Mouse (Mus musculus) large intestine, adult 2 months (tissue): ENCODE results near the gene Rap2a. TPM values are rescaled to one million over a fixed set of nuclear protein-coding genes. Genes with fewer than 3 reads are reported as not detected.

ENCODE experiments used
- DNase-seq: peaks from one replicate; pipeline ENCODE4 v3.0.0-alpha.2; 2012; ENCODE audit warnings: low read depth, low spot score
- WGBS: fragments of 180-500 bp; shearing (Covaris S2); methylation state at CpG from one replicate; pipeline ENCODE4 v1.1.7; 2018; 5-methylcytosine and 5-hydroxymethylcytosine counted together
- polyA plus RNA-seq: library from polyadenylated mRNA; depleted of rRNA; stranded (reverse); fragments of >200 nt; gene quantifications from 2 replicates; pipeline ENCODE4 v1.2.3, GENCODE M21; 2012

The Rap2a gene
- polyA plus RNA-seq, 1 experiment: 9.5 TPM

DNA sequence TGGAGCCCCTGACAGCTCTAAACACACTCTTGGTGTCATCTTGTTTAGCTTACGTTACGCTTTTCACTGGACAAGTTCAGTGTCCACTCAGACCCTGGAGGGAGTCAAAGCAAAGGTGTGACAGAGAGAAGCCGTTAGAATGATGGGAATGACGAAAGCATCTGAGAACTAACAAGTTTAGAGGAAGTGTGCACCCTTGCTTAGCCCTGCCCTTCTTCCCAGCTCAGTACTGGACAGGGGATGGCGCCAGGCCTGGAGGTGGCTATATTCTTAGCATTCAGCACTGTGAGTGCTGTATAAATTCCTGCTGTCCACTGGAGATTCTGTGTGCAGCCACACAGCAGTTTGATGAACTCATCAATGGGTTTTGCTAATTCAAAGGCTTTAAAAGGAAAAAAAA is 18.6 kb downstream of the Rap2a start:
- WGBS: 83% methylated on average over 5 of the region's 5 CpGs
- no peak for DNase-seq

DNA sequence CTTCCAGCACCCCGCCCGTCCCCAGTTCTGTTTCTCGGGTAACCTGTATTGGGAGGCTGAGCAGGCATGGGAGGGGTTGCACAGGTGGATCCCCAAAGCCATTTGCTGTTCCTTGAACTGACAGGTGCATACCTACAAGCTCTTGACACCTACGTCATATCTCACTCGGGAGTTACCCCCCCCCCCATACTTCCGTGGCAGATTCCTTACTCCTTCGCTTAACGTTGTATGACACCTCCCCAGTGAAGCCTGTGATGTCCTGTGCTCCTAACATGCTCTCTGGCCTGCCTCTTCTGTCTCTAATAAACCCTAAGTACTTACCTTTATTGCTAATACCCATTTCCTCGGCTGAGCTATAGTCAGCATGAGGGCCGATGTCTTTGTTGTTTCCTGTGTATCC is 20.9 kb downstream of the Rap2a start:
- no peak for DNase-seq
- WGBS: 91% methylated on average over 10 of the region's 10 CpGs

DNA sequence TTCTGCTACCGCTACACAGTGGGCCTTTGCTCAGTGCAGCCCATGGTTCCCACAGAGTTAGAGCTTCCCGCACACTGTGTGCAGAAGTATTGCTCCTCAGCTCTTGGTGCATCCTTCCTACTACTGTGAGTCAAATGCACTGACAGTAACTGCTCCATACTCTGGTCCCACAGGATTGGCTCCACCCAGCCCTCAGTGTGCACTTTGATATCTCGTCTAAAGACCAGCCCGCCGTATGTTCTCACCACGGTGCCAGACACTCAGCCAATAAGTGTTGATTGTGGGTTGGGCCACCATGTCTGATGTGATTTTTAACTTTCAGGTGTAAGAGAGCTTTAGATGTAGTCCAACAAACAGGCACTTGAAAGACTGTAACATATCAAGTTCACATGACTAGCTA is 21.4 kb downstream of the Rap2a start:
- DNase-seq: no peak
- WGBS: 66% methylated on average over 6 of the region's 6 CpGs

DNA sequence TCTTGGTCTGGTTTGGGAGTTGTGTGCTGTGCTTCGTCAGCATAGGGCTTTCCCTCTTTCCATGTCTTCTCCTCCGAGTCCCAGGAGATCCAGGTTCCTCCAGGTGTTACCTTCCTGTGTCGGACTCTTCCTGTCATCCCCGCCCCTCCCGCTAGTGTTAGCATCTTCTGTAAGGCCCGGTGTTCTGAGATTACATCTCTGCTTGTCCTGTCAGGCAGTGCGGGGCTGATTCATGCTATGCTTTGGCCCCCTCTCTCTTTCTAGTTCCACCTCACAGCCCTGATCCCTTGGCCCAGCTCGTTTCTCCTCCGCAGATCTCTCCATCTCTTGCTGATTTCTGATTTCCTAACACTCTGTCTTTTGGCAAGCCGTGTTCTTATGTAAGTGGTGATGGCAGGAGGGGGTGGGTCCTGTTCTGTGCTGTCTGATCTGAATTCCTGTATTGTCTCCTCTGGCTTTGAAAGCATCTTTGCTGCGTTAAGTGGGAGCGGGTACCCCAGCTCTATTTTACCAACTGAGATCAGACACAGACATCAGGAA is 21.8 kb downstream of the Rap2a start:
- no peak for DNase-seq

DNA sequence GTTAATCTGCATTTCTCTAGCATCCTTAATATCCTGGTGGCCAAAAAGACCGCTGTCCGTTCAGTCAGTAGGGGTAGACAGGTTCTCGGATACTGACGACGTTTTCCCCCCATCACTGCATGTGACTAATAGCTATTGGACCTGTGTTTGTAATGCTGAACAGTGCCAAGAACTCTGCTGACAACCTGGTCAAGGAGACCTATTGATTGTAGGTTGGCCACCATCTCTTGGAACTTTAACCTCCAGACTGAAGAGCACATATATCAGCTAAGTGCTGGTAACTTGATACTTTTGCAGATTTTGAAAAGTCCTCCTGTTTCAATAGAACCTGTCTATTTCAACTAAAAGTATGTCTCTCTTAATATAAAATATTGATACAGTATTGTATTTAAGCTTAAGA is 22.5 kb downstream of the Rap2a start:
- 93% methylated on average over 5 of the region's 5 CpGs for WGBS
- no peak for DNase-seq

More for the DNA sequence above, 21.8 kb downstream of the Rap2a start:
- 78% methylated on average over 12 of the region's 12 CpGs for whole genome bisulfite sequencing

DNA sequence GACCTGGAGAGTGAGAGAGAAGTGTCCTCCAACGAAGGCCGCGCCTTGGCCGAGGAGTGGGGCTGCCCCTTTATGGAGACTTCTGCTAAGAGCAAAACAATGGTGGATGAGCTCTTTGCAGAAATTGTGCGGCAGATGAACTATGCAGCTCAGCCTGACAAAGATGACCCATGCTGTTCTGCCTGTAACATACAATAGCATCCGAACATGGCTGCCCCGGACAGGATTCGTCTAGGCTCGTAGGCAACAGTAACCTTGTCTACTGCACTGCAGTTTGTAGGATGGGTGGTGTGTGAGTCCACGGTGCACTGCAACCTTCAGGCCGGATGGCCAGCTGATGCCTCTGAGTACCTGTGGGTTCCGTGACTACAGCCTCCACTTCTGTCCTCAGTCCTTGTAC is 25.4 kb downstream of the Rap2a start:
- WGBS: 94% methylated on average over 12 of the region's 12 CpGs
- no peak for DNase-seq

DNA sequence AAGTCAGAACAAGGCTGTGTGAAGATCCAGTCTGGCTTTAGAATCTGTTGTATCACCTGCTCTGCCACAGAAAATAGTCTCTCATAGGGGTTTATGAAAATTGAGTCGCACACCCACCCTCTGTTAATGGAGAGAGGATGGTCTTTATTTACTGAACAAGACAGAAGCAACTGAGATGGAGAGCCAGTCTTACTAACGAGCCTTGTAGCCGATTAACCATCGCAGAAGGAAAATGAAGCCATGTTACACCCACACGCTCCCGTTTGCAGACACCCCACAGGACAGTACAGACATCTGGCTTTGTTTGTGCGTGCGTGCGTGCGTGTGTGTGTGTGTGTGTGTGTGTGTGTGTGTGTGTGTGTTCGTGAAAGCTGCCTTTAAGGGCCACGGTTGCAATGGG is 26.2 kb downstream of the Rap2a start:
- 89% methylated on average over 12 of the region's 12 CpGs for WGBS
- no peak for DNase-seq

DNA sequence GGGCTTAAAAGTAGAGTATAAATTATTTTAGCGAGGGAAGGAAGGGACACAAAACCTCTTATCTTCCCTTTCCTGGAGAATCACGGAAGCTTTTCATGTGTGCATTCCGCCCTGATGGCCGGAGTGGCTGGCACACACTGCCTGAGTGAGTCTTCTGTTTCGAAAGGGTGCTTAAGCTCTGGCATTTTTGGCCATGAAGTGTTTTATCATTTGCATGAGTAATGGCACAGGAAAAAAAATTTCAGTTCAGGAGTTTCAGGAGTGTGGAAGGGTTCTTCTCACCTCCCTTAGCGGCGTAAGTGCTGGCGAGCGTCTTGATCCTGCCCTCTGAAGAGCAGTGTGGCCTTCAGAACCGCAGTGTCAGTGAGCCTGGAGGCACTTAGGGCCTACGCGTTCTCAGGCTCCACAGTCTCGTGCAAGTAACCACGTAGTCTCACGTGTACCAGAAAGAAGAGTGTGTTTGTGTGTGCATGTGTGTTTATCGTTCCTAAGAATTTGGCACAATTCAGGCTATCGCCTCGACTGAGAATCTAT is 26.8 kb downstream of the Rap2a start:
- WGBS: 91% methylated on average over 18 of the region's 18 CpGs
- no peak for DNase-seq

DNA sequence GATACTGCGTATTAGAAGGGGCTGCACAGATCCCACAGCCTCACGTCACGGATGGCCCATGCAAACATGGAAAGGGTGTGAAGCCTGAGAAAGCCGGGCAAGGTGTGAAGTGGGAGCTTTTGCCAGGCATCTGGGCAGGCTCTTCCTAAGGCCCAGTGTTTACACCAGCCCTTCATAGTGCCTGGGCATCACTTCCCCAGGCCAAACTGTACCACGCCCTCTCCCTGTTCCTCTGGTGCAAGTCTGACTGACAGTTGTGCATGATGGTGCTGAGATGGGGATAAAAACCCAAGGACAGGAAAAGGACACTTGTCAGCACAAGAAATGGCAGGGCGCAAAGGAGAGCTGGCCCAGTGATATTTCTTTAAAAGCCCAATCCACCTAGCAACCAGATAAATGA is 27.7 kb downstream of the Rap2a start:
- no peak for DNase-seq
- WGBS: 92% methylated on average over 6 of the region's 6 CpGs

DNA sequence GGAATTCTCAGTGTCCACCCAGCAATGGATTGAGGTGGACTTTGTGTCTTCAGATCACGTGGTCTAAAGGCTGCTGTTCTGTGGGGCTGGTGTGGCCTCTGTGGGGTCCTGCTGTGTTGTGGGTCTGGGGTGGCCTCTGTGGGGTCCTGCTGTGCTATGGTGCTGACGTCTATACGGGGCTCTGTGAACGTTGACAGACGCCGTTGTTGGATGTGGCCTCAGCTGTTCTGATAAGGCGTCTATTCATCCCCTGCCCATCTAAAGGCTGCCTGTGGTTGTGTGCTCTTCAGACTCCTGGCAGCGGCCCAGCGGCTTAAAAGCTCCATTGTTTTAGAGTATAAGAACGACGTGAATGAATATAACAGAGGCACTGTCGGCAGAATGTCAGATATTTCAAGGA is 29.3 kb downstream of the Rap2a start:
- WGBS: 69% methylated on average over 12 of the region's 12 CpGs
- no peak for DNase-seq

DNA sequence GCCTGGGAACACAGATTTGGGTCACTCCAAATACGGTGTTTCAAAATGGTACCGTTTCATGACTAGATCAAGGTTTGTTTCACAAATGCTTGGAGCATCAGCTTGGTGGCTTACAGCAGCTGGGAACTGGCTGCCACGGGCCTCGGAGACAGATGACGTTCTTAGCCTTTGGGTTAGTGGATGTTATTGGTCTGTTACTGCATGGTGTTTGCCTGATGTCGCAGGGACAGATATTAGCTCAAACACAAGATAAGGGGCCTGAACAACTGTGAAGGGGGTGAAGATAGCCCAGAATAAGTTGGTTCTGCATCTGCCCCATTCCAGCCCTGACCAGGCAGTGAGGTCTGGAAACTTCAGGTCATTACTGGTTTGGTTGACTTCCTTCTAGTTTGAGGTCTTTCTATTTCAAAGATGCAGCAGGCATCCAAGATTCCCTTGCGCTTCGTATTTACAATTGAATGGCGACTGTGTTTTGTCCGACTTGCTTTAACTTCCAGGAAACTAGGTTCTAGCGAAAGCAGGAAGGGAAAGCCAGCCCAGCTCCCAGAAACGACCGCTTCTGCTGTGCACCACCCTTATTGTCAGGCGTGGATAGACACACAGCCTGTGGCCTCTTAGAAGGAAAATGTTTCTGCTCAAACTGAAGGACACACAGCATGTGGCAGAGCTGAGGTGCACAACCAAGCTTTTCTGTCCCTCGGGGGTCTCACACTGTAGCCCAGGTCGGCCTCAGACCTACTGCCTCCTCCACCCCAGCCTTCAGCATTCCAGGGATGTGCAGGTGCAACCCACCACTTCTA is 30.5 kb downstream of the Rap2a start:
- DNase-seq: no peak
- 89% methylated on average over 16 of the region's 16 CpGs for WGBS

DNA sequence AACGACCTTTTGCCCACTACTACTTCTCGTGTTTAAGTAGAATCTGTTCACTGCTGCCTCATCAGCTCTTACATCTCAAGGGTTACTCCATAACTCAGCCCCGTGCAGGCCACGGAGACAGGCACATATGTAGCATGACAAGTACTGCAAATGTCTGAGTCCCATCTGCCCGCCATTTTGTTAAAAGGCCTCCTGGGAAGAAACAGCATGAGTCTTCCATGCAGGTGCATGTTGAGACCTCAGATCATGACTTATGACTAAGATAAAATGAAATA is 31.1 kb downstream of the Rap2a start:
- no peak for DNase-seq
- 82% methylated on average over 5 of the region's 5 CpGs for WGBS

DNA sequence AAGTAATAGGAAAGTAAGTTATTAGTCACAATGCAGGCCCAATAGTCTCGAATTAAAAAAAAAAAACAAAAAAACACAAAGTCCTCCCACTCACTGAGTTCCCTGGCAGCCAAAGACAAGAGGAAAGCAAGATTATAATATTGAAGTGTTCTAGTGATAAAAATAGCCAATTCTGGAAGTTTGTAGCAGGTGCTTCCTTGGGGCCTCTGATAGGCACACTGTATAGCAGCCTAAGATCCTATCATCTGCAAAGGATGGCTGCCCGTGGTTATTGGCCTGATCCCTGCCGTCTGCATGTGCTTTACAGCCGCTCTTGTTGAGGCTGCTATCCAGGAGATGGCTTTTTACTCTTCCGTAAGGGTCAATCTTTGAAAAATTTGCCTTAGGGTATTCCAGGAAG is 33.6 kb downstream of the Rap2a start:
- WGBS: 85% methylated on average over 5 of the region's 5 CpGs
- no peak for DNase-seq

DNA sequence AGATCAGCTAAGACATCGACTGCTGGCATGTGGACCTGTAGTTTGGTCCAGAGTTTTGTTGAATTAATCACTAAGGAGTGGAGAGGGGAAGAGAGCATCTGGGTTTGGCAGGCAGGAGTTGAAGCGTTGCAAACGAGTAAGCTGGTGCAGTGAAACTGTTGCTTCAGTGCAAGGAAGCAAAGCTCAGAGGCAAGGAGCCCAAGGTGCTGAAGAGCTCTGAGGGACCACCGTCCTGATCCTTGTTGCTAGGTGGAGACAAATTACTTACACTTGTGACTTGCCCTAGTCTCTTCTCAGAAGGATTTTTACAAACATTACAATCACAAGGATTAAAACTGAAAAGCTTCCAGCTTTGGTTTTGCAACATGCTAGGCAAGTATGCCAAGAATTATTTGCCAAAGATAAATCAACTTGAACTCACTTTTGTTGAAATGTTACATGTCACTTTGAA is 36.6 kb downstream of the Rap2a start:
- WGBS: 48% methylated on average over 4 of the region's 4 CpGs
- DNase-seq: no peak

DNA sequence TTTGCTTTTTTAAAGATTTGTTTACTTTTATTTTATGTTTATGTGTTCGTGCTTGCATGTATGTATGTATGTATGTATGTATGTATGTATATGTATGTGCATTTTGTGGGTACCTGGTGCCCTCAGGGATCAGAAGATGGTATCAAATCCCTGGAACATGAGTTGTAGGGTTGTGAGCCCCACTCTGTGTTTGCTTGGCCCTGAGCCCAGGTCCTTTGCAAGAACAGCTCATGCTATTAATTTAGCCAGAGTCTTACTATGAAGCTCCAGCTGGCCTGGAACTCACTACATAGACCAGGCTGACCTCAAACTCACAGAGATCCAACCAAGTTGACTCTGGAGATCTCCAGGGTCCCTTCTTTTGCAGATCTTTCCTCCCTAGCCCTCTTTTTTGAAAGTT is 37.1 kb downstream of the Rap2a start:
- WGBS: 66% methylated on average over 1 of the region's 1 CpGs
- no peak for DNase-seq

DNA sequence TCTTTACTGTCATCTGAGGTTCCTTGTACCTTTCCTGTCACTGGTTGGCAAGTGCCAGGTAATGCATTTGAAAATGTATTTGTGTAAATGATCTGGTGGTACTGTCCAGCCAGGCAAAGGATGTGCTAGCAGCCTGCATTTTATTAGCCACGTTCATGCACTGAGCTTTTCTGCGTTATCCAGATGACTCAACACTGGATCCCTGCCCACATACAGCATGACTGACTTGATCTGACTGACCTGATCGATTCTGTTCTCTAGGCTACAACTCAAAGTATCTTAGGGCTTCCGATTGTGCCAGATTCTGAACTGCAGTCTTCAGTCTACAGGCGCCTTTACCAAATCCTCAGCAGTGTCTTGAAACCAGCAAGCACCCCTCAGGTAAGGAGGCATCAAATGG is 40.5 kb downstream of the Rap2a start:
- no peak for DNase-seq
- 77% methylated on average over 5 of the region's 5 CpGs for WGBS

DNA sequence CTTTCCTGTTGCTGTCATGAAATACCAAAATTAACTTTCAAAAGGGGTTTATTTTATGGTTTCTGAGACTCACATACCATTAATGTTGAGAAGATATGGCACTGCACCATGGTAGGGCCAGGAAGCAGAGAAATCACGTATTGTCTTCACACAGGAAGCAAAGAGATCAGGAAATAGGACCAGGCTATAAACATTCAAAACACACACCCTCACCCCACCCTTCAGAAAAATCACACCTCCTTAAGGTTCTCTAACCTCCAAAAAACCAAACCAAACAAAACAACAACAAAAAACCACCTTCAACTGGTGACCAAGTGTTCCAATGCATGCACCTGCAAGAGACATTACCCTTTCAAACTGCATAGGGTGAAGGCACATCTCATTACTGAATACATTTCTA is 41.7 kb downstream of the Rap2a start:
- WGBS: 47% methylated on average over 1 of the region's 1 CpGs
- DNase-seq: no peak

DNA sequence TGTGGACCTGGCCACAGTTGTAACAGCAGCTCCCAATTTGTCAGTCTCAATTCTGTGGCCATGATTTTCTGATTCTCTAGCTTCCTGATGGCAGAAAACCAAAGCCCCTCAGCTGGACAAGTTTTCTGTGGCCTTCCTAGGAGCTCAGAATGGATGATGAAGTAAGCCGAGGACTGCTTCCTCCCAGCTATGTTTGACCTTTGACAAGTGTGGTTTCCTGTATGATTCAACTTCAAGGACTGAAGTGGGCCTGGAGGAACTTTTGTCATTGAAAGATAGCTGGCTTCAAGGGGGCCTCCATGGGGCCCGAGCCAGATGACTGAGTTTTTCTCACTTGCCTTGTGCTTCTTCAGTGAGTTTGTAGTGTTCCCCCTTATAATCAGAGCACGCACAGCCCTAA is 42.6 kb downstream of the Rap2a start:
- WGBS: 62% methylated on average over 3 of the region's 3 CpGs
- DNase-seq: no peak

DNA sequence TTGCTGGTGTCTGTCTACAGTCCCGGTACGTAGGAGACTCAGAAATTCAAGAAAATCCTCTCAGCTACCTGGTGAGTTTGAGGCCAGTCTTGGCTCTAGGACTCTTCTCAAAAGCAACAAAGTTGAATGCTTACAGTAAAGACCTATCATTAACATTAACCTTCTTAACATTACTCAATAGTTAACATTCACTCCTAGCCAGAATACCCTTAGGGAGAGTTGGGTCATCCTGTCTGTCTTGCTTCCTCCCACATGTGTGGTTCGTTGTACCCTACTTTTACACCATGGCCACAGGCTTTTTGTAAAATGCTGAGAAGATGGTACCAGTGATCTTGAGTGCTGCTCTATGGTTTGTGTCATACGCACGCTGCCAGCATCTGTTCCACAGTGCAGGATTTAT is 45.1 kb downstream of the Rap2a start:
- no peak for DNase-seq
- 92% methylated on average over 5 of the region's 5 CpGs for WGBS

DNA sequence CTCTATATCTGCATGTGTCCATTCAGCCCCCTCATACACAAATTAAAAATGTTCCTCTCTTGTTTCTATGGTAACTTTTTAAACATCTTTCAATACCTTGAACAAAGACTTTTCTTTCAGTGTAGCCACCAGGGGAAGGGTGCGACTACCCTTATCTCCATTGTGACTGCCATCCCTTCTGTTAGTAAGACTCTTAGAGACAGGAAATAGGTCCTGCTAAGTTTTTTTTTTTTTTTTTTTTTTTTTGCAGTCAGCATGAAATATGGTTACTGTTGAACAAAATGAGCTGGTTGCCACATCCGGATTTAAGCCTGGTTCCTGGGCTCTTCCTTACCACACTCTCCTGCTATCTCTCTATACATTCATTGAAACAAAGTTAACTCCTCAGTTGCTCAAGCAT is 47.4 kb downstream of the Rap2a start:
- WGBS: 78% methylated on average over 2 of the region's 2 CpGs
- no peak for DNase-seq

DNA sequence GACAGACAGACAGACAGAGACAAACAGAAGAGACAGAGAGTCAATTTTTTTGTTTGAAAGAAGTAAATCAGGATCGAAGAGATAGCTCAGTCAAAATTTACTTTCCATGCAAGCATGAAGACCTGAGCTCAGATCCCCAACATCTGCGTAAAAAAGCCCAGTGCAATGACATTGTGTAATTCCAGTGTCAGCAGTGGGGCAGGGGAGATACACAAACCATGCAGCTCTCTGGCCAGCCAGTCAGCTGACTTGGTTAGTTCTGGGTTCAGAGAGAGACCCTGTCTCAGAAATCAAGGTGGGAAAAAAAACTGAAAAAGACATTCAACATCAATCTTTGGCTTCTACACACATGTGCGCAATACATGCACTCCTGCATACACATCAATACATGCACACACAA is 55.1 kb downstream of the Rap2a start:
- DNase-seq: no peak
- 91% methylated on average over 3 of the region's 3 CpGs for WGBS

DNA sequence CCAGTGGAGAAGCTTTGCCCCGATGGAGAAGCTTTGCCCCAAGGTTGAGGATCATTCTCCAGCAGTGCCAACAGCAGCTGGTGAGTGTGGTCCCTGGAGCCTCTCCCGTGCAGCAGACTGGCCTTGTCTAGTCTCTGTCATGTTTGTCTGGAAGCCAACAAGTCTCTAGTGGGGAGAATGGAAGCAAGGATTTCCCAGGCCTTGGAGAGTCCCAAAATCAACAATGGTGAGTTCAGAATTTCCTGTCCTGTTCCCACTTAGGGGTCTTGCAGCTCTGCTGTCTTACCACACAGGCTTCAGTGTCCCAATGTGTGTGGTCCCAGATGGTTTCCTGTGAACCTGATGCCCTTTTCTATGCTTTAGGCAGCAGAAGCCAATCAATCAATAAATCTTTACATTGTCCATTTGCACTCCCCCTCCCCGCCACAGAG is 56.6 kb downstream of the Rap2a start:
- DNase-seq: no peak
- WGBS: 59% methylated on average over 3 of the region's 3 CpGs
